Mouse (Mus musculus) spleen, postnatal 36 days (tissue): ENCODE measurements around the gene Synj1.

Source experiments
- DNase-seq, 2 experiments: peaks; one replicate each; pipeline ENCODE4 v3.0.0; 2022; ENCODE audit warnings: low spot score in 2 of 2, mixed read lengths in 1 of 2

Gene Synj1

GRCm38 (mm10) chr16:91010581-91011020 is 507 bp downstream of the Synj1 start:
- DNase-seq: no peak

DNA sequence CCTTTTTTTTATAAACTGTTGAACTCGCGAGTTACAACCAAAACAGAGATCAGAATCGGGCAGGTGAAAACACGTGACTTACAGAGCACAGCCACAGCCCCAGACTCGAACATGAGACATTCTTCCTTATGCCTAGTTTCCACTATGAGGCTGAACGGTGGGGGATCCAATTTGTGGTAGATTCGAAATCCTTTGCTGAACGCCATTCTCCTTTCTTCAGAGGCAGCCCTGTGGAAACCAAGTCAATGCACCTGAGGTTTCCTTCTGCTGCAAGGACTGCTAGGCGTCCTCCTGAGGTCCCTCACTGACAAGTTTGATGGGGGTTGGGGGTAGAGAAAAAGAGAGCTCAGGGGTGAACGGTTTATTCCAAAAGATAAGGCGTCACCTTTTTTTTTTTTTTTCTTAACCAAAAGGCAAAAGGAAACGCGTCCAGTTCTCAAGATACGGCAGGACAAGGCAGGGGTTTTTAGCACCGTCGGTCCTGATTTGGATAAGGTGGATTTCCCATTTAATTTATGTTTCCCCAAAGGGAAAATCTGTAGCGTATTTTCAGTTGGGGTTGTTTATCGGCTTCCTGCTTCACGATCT is 1.1 kb downstream of the Synj1 start:
- DNase-seq: peak in 1 of 2 experiments; percentile 15

DNA sequence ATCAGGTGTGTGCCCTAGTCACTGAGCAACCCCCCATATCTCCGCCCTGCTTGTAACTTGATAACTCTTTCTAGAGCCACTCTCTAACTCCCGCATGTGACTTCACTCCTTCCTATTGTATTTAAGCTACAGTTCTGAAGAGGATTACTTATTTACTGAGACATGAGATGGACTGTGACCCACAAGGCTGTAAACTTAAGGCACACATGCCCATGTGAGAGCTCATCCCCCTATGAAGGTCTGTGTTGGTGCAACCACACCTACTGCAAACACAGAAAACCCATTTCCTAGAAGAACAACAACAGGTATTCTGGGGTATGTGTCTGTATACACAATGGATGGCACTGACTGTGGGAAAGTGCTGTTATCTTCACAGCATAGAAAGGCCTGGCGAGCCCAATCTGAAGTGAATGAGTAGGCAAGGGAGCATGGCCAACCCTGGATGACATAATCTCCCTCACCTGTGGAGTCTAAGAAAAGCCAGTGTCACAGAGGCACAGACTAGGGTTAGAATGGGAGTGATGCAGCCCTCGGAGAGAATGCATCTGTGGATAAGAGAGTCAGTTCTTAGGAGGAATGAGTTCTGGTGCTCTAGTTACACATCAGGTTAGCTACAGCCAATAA is 6.1 kb downstream of the Synj1 start:
- DNase-seq: no peak

GRCm38 (mm10) chr16:91001098-91001497 is 10.0 kb downstream of the Synj1 start:
- DNase-seq: peak in 1 of 2 experiments; percentile 27

GRCm38 (mm10) chr16:90999827-91000226 is 11.3 kb downstream of the Synj1 start:
- peak; percentile 55 to 63 for DNase-seq

- no peak for DNase-seq
Observed at GRCm38 (mm10) chr16:90997822-90998221, 13.3 kb downstream of the Synj1 start.

- DNase-seq: no peak
Observed at GRCm38 (mm10) chr16:90996327-90997243, 14.5 kb downstream of the Synj1 start.

DNA sequence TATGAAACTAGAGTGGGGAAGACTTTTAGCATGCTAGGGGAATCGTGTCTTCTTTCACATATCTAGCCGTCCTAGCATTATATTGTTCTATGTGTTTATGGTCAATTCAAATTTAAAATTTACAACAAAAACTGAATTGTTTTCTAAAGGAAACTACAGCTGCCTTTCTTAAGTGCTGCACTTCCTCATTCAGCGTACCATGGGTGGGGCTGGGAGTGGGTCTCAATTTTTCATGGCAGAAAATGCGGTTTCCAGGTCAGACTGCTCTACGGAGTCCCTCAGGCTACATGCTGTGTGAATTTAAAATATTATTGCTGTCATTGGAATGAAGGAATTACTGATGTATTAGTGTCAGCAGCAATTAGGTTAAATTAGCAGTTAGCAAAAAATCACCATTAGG is 15.6 kb downstream of the Synj1 start:
- DNase-seq: peak in 1 of 2 experiments; percentile 14

DNA sequence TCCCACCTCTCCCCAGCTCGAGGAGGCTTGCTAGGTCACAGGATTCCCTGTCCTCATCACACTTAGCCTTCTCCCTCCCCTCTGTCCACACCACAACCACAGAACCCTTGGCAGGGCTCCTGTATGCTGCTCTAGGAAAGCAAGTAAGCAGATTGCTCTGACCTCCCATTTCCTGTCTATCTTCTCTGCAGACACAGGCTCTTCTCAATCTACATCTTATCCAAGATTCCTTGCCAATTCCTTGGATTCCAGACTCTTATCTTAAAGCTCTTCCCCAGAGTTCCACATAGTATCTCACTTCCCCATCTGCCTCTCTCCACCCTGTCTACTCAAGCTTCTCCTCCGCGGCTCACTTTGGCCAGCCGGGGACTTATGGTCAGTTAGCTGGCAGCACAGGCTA is 16.1 kb downstream of the Synj1 start:
- no peak for DNase-seq

GRCm38 (mm10) chr16:90989162-90989561 is 21.9 kb downstream of the Synj1 start:
- DNase-seq: no peak

- peak in 1 of 2 experiments; percentile 38 for DNase-seq
Observed at GRCm38 (mm10) chr16:90988665-90989064, 22.4 kb downstream of the Synj1 start.

- DNase-seq: no peak
Observed at GRCm38 (mm10) chr16:90988039-90988438, 23.1 kb downstream of the Synj1 start.

- no peak for DNase-seq
Observed at GRCm38 (mm10) chr16:90971004-90971403, 40.1 kb downstream of the Synj1 start.

- DNase-seq: no peak
Observed at GRCm38 (mm10) chr16:90966241-90966640, 44.9 kb downstream of the Synj1 start.

DNA sequence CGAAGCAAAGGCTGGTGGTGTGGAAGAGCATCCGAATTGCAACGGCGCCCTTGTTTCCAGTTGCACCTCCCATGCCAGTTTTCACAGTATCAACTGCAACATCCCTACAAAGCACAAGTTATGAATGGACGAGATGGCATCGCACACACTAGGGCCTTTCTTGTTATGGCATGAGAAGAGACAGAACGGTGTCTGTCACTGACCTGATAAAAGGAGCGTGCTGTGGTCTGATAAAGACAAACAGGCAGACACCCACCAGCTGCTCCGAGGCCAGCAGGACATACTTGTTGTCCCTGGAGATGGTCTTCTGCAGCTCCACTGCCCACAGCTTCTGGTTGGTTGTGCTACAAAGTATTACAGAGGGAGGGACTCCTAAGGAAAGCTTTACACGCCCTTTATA is 46.8 kb downstream of the Synj1 start:
- peak; percentile 34 to 58 for DNase-seq

DNA sequence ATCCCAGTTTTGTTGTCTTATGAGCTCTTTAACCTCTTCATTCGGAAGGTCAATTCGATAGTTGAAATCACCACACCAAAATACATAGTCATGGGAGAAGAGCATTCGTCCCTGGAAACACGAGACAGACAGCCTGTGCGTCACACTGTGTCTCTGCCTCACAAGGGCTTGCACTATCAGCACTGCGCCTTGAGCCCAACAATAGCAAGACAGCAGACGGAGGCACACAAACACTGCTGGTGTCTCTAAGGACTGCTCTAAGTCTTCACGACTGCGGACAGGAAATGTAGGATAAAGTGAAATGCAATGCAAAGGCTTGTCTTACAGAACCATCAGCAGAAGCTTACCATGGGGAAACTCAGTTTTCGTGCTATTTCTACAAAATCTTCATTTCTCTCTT is 47.2 kb downstream of the Synj1 start:
- DNase-seq: no peak

DNA sequence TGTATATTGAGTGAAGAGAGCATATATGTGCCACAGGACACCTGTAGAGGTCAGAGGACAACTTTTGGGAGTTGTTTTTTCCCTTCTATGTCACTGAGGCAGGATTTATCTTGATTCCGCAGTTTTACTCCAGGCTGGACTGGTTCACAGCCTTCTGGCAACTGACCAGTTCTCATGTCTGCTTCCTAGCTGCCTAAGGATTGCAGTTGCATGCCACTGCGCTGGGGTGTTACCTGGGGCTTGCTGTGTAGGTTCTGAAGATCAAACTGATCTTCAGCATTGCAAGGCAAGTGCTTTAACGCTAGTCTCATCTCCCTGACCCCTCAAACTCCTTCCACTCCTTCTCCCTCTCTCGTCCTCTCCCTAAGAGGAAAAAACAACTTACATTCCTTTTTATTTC is 47.9 kb downstream of the Synj1 start:
- no peak for DNase-seq

- DNase-seq: no peak
Observed at GRCm38 (mm10) chr16:90958301-90959085, 52.6 kb downstream of the Synj1 start.

DNA sequence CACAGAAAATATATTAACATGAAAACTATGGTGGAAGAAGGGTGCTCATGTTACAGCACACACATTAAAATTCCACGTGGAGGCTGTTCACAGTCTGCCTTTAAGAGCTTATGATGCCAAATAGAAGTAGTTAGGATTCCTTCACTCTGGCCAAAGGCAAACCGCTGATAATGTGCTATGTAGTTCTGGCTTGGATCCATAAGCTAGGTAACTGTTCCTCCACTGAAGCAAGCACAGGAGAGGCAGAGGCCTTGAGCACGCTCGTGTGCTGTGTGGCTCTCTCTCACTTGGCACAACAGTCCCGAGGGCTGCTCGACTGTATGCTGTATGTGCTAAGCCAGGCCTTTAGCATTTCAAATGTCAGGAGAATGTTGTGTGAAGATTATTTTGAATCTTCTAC is 55.6 kb downstream of the Synj1 start:
- DNase-seq: no peak

DNA sequence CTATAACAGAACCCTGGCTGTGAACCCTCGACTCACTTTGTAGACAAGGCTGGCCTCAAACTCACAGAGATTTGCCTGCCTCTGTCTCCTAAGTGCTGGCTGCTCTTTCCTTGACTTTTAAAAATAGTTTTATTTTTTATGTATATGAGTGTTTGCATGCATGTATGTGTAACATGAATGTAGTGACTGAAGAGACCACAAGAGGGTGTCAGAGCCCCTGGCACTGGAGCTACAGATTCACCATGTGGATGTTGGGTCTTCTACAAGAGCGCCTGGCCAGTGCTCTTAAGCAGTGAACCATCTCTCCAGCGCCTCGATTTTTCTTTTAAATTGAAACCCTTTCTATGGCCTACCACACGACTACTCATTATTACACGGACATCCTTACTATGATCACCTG is 57.3 kb downstream of the Synj1 start:
- no peak for DNase-seq

DNA sequence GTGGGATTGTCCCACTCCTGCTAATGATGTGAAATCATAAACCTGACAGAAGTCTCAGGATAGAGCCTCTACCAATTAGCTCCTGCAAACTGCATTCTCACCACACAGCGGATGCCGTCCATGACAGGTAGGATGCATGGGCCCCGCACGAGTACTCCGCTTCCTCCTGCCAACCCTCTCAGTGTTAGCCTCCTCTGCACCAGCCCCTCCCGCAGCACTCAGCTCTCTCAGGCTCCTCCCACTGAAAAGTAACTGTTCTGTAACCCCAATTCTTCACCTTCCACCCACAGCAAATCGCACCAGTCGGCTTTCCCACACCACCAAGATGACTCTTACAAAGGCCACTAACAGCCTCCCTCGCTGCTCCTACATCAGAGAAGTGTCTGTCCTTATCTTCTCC is 58.0 kb downstream of the Synj1 start:
- no peak for DNase-seq
